Mouse (Mus musculus): Measurements from ENCODE around the gene Chd2. TPM values are rescaled to one million over a fixed set of nuclear protein-coding genes. Genes with fewer than 3 reads are reported as not detected.

Chd2 gene
- polyA plus RNA-seq, 1 experiment from 2014 or later: 52.4 TPM

- Histone ChIP-seq H3K4me1 (peaks cover 57% of the 10 kb centered on the region), H3K9ac (peak overlapping the region; percentile 65)
Measured at GRCm38 (mm10) chr7:73390426-73391001, 151.1 kb downstream of the Chd2 start.

GRCm38 (mm10) chr7:73389871-73390294, 151.7 kb downstream of the Chd2 start:
- peak overlapping the region; percentile 65; the same call in 1 of the 2 replicates for H3K9ac ChIP-seq
- H3K4me2 ChIP-seq: peak overlapping the region; percentile 86
- H3K36me3 ChIP-seq (replicated peaks): no peaks in the 10 kb centered on the region
- no peaks in the 10 kb centered on the region for H3K27me3 ChIP-seq (replicated peaks)
- H3K9me3 ChIP-seq: no peaks in the 10 kb centered on the region
- WGBS: 3% methylated on average over 15 of the region's 15 CpGs
- peak overlapping the region; percentile 62 for H3K4me3 ChIP-seq
- peaks cover 57% of the 10 kb centered on the region for H3K4me1 ChIP-seq
- H3K27ac ChIP-seq: peak overlapping the region; percentile 81
- ATAC-seq (replicated peaks): no peak

More at GRCm38 (mm10) chr7:73390426-73391001, 151.1 kb downstream of the Chd2 start:
- H3K4me2 ChIP-seq: peak overlapping the region; percentile 86
- no peaks in the 10 kb centered on the region for H3K9me3 ChIP-seq
- peak overlapping the region; percentile 62 for H3K4me3 ChIP-seq
- 4% methylated on average over 18 of the region's 18 CpGs for WGBS
- H3K27me3 ChIP-seq (replicated peaks): no peaks in the 10 kb centered on the region
- H3K27ac ChIP-seq: peak overlapping the region; percentile 81
- ATAC-seq (replicated peaks): peak; percentile 30
- no peaks in the 10 kb centered on the region for H3K36me3 ChIP-seq (replicated peaks)

- Histone ChIP-seq H3K9ac (peak overlapping the region; percentile 6; the same call in 1 of the 2 replicates), H3K36me3 (replicated peaks) (no peaks in the 10 kb centered on the region), H3K4me1 (peaks cover 57% of the 10 kb centered on the region), H3K27ac (peak overlapping the region; percentile 81), H3K4me2 (peak overlapping the region; percentile 86), H3K27me3 (replicated peaks) (no peaks in the 10 kb centered on the region), H3K4me3 (peak overlapping the region; percentile 62), H3K9me3 (no peaks in the 10 kb centered on the region)
- 6% methylated on average over 9 of the region's 9 CpGs for WGBS
- no peak for ATAC-seq (replicated peaks)
Measured at GRCm38 (mm10) chr7:73389419-73389818, 152.2 kb downstream of the Chd2 start.

GRCm38 (mm10) chr7:73388866-73389265, 152.8 kb downstream of the Chd2 start:
- H3K9ac ChIP-seq: no peak overlapping the region
- ATAC-seq (replicated peaks): no peak
- peaks cover 54% of the 10 kb centered on the region for H3K4me1 ChIP-seq
- no peaks in the 10 kb centered on the region for H3K36me3 ChIP-seq (replicated peaks)
- no peak overlapping the region for H3K4me2 ChIP-seq
- H3K4me3 ChIP-seq: no peak overlapping the region
- WGBS: 60% methylated on average over 2 of the region's 2 CpGs
- H3K9me3 ChIP-seq: no peaks in the 10 kb centered on the region
- no peaks in the 10 kb centered on the region for H3K27me3 ChIP-seq (replicated peaks)
- no peak overlapping the region for H3K27ac ChIP-seq

- Histone ChIP-seq H3K9ac (no peak overlapping the region), H3K27ac (no peak overlapping the region), H3K36me3 (replicated peaks) (no peaks in the 10 kb centered on the region), H3K9me3 (no peaks in the 10 kb centered on the region), H3K4me2 (peak overlapping the region; percentile 2; the same call in 1 of the 2 replicates), H3K27me3 (replicated peaks) (no peaks in the 10 kb centered on the region), H3K4me1 (peaks cover 51% of the 10 kb centered on the region), H3K4me3 (no peak overlapping the region)
- 59% methylated on average over 7 of the region's 7 CpGs for WGBS
- no peak for ATAC-seq (replicated peaks)
Measured at GRCm38 (mm10) chr7:73382843-73383242, 158.8 kb downstream of the Chd2 start.

- Histone ChIP-seq H3K27ac (peak overlapping the region; percentile 97), H3K9me3 (no peaks in the 10 kb centered on the region), H3K4me3 (peak overlapping the region; percentile 78), H3K9ac (peak overlapping the region; percentile 53), H3K4me1 (peaks cover 64% of the 10 kb centered on the region), H3K4me2 (peak overlapping the region; percentile 83), H3K27me3 (replicated peaks) (no peaks in the 10 kb centered on the region), H3K36me3 (replicated peaks) (no peaks in the 10 kb centered on the region)
- 35% methylated on average over 6 of the region's 6 CpGs for WGBS
- no peak for ATAC-seq (replicated peaks)
Measured at GRCm38 (mm10) chr7:73378034-73378433, 163.6 kb downstream of the Chd2 start.

GRCm38 (mm10) chr7:73377307-73377706, 164.3 kb downstream of the Chd2 start:
- peak overlapping the region; percentile 97 for H3K27ac ChIP-seq
- peak overlapping the region; percentile 83 for H3K4me2 ChIP-seq
- no peaks in the 10 kb centered on the region for H3K27me3 ChIP-seq (replicated peaks)
- 11% methylated on average over 12 of the region's 12 CpGs for WGBS
- peaks cover 65% of the 10 kb centered on the region for H3K4me1 ChIP-seq
- H3K9me3 ChIP-seq: no peaks in the 10 kb centered on the region
- no peak for ATAC-seq (replicated peaks)
- peak overlapping the region; percentile 78 for H3K4me3 ChIP-seq
- H3K36me3 ChIP-seq (replicated peaks): no peaks in the 10 kb centered on the region
- peak overlapping the region; percentile 53 for H3K9ac ChIP-seq

Other genes starting within 250 kb of the Chd2 start
- 46.6 and 50.4 TPM in 2 replicates for gene Rgma, start 166.3 kb downstream of the Chd2 start, polyA plus RNA-seq (2015; fragmentation: Nextera tagmentation; extraction: Ambion mirVana)
- gene Fam174b, start 198.5 kb upstream of the Chd2 start, polyA plus RNA-seq (2015; fragmentation: Nextera tagmentation; extraction: Ambion mirVana): 34.4 and 36.1 TPM in 2 replicates